Mouse (Mus musculus) midbrain, embryonic 13.5 days (tissue): Measurements from ENCODE around the gene Slco1a4. TPM values are rescaled to one million over a fixed set of nuclear protein-coding genes. Genes with fewer than 3 reads are reported as not detected.
"Not testable (repeated sequence)": the region's sequence is repeated elsewhere in the genome, so short reads cannot be mapped to it uniquely, and the experiment has no call there.

ENCODE experiments used
- ATAC-seq: fragments of 200-750 bp; cut with Nextera tagmentation; 2 replicates; pipeline ENCODE4 v1.8.0; 2017; ENCODE audit warnings: mild to moderate bottlenecking, moderate TSS enrichment, moderate library complexity
- H3K27ac ChIP-seq: fragments of 300-500 bp; sonication (generic); 2 replicates; pipeline ENCODE4 v1.5.1; 2015; ENCODE audit warnings: inconsistent platforms, mild to moderate bottlenecking, moderate library complexity
- H3K27me3 ChIP-seq: fragments of 300-500 bp; sonication (generic); 2 replicates; pipeline ENCODE4 v1.6.1; 2015; ENCODE audit warnings: mild to moderate bottlenecking, inconsistent platforms
- H3K36me3 ChIP-seq: fragments of 300-500 bp; sonication (generic); 2 replicates; pipeline ENCODE4 v1.6.1; 2015; ENCODE audit warnings: mild to moderate bottlenecking, inconsistent platforms
- H3K4me1 ChIP-seq: fragments of 300-500 bp; sonication (generic); replicated peaks from 2 replicates; pipeline ENCODE4 v1.6.1; 2015; ENCODE audit warnings: inconsistent platforms
- H3K4me2 ChIP-seq: fragments of 300-500 bp; sonication (generic); replicated peaks from 2 replicates; pipeline ENCODE4 v1.6.1; 2015; ENCODE audit warnings: moderate library complexity, mild to moderate bottlenecking, inconsistent platforms
- H3K4me3 ChIP-seq: fragments of 300-500 bp; sonication (generic); replicated peaks from 2 replicates; pipeline ENCODE4 v1.5.1; 2015; ENCODE audit warnings: mild to moderate bottlenecking, inconsistent platforms
- H3K9ac ChIP-seq: fragments of 300-500 bp; sonication (generic); replicated peaks from 2 replicates; pipeline ENCODE4 v1.6.1; 2015; ENCODE audit warnings: mild to moderate bottlenecking, inconsistent platforms
- H3K9me3 ChIP-seq: fragments of 300-500 bp; sonication (generic); 2 replicates; pipeline ENCODE4 v1.6.1; 2016; ENCODE audit warnings: mild to moderate bottlenecking, inconsistent platforms
- WGBS: fragments of 180-500 bp; shearing (Covaris S2); methylation state at CpG from one replicate; pipeline ENCODE4 v1.1.7; 2015; 5-methylcytosine and 5-hydroxymethylcytosine counted together
- polyA plus RNA-seq: library from polyadenylated mRNA; unstranded; fragments of >200 nt; fragmentation: Nextera tagmentation; extraction: Ambion mirVana; gene quantifications from 2 replicates; pipeline ENCODE4 v1.2.1, GENCODE M21; 2015

The Slco1a4 gene
- polyA plus RNA-seq = 0.59 and 1.0 TPM in 2 replicates

- WGBS = 84% methylated on average over 2 of the region's 2 CpGs
- Histone ChIP-seq H3K27ac (no peak within 1 kb of the TSS), H3K9ac (no peak within 1 kb of the TSS), H3K27me3 (no peaks in the 10 kb centered on the region), H3K4me3 (no peak within 1 kb of the TSS), H3K9me3 (no peaks in the 10 kb centered on the region), H3K4me2 (no peak within 1 kb of the TSS), H3K36me3 (no peaks in the 10 kb centered on the region), H3K4me1 (0 out of 2 replicates have a peak, but pooled peaks cover 2% of the 10 kb centered on the region)
- ATAC-seq = no peak
Observed at GRCm38 (mm10) chr6:141856085-141856484, at the start of gene Slco1a4. Gene Slco1a4, minus strand, starts transcription at chr6:141856199.

DNA sequence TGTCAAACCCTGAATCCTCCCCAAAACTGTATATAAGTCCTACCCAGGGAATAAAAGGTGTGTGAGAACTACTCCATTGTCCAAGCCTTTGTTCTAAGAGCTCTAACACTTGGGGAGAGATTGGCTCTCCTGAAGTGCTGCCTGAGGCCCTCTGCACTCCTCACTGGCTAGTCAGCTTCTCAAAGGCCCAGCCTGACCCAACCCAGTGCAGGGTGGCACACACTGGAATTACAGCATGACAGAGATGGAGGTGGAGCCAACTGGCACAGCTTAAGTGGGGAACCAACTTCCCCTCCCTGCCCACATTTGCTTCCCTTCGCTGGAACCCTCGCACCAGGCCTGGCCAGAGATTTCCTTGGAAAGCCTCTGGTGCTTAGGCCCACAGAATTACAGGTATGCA, 42.2 kb upstream of the Slco1a4 start:
- Histone ChIP-seq H3K4me1 (no peaks in the 10 kb centered on the region), H3K27me3 (no peaks in the 10 kb centered on the region), H3K9ac (no peak overlapping the region), H3K4me2 (no peak overlapping the region), H3K4me3 (no peak overlapping the region), H3K27ac (no peak overlapping the region), H3K9me3 (no peaks in the 10 kb centered on the region), H3K36me3 (no peaks in the 10 kb centered on the region)
- WGBS = 74% methylated on average over 2 of the region's 2 CpGs
- 0 out of 2 replicates have a peak, but pooled peaks have one; percentile 55 for ATAC-seq

DNA sequence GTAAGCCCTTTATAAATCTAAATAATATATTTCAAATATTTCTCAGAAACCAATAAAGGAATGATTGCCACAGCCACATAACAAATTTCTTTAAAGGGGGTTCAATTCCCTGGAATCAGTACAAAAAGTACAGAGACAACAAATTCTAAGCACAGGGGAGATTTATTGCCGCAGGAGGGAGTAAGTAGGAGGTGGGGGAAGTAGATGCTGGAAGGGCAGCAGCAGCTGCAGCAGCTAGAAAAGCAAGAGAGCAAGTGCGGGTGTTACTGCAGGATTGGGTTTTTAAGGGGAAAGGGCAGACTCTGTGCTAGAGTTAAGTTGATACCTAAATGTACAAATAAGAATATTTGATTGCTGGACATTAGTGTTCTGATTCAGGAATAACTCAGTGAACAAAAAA, 33.7 kb upstream of the Slco1a4 start:
- Histone ChIP-seq H3K27me3 (no peaks in the 10 kb centered on the region), H3K4me2 (no peak overlapping the region), H3K9ac (no peak overlapping the region), H3K4me3 (no peak overlapping the region), H3K27ac (no peak overlapping the region), H3K36me3 (no peaks in the 10 kb centered on the region), H3K9me3 (no peaks in the 10 kb centered on the region), H3K4me1 (no peaks in the 10 kb centered on the region)
- WGBS = 70% methylated on average over 2 of the region's 2 CpGs
- no peak for ATAC-seq

GRCm38 (mm10) chr6:141888248-141888647, 32.2 kb upstream of the Slco1a4 start:
- Histone ChIP-seq H3K4me3 (no peak overlapping the region), H3K4me1 (no peaks in the 10 kb centered on the region), H3K9ac (no peak overlapping the region), H3K27ac (no peak overlapping the region), H3K27me3 (no peaks in the 10 kb centered on the region), H3K36me3 (no peaks in the 10 kb centered on the region), H3K9me3 (no peaks in the 10 kb centered on the region), H3K4me2 (no peak overlapping the region)
- 63% methylated on average over 2 of the region's 2 CpGs for WGBS
- no peak for ATAC-seq

GRCm38 (mm10) chr6:141882581-141882980, 26.6 kb upstream of the Slco1a4 start:
- ATAC-seq = no peak
- H3K4me3 ChIP-seq = no peak overlapping the region
- no peak overlapping the region for H3K9ac ChIP-seq
- no peak overlapping the region for H3K27ac ChIP-seq
- H3K4me1 ChIP-seq = no peaks in the 10 kb centered on the region
- whole genome bisulfite sequencing = 48% methylated on average over 1 of the region's 1 CpGs
- H3K4me2 ChIP-seq = no peak overlapping the region
- no peaks in the 10 kb centered on the region for H3K27me3 ChIP-seq
- no peaks in the 10 kb centered on the region for H3K36me3 ChIP-seq
- no peaks in the 10 kb centered on the region for H3K9me3 ChIP-seq

GRCm38 (mm10) chr6:141875742-141876141, 19.7 kb upstream of the Slco1a4 start:
- H3K9me3 ChIP-seq, H3K27ac ChIP-seq: not testable (repeated sequence)
- WGBS = 70% methylated on average over 4 of the region's 4 CpGs

GRCm38 (mm10) chr6:141871711-141872110, 15.7 kb upstream of the Slco1a4 start:
- Histone ChIP-seq H3K4me1 (no peaks in the 10 kb centered on the region), H3K4me2 (no peak overlapping the region), H3K9me3 (no peaks in the 10 kb centered on the region), H3K27me3 (no peaks in the 10 kb centered on the region), H3K36me3 (no peaks in the 10 kb centered on the region), H3K9ac (no peak overlapping the region), H3K27ac (no peak overlapping the region), H3K4me3 (no peak overlapping the region)
- 85% methylated on average over 2 of the region's 2 CpGs for WGBS
- ATAC-seq = no peak

More at GRCm38 (mm10) chr6:141875742-141876141, 19.7 kb upstream of the Slco1a4 start:
- not testable (repeated sequence) for H3K4me3 ChIP-seq, H3K4me2 ChIP-seq, H3K36me3 ChIP-seq, H3K27me3 ChIP-seq, H3K4me1 ChIP-seq, H3K9ac ChIP-seq, ATAC-seq

GRCm38 (mm10) chr6:141868735-141869134, 12.7 kb upstream of the Slco1a4 start:
- WGBS = 87% methylated on average over 5 of the region's 5 CpGs
- H3K4me2 ChIP-seq = no peak overlapping the region
- H3K9ac ChIP-seq = no peak overlapping the region
- H3K27me3 ChIP-seq = no peaks in the 10 kb centered on the region
- H3K36me3 ChIP-seq = no peaks in the 10 kb centered on the region
- no peak overlapping the region for H3K4me3 ChIP-seq
- no peaks in the 10 kb centered on the region for H3K4me1 ChIP-seq
- ATAC-seq = no peak
- no peaks in the 10 kb centered on the region for H3K9me3 ChIP-seq
- no peak overlapping the region for H3K27ac ChIP-seq

DNA sequence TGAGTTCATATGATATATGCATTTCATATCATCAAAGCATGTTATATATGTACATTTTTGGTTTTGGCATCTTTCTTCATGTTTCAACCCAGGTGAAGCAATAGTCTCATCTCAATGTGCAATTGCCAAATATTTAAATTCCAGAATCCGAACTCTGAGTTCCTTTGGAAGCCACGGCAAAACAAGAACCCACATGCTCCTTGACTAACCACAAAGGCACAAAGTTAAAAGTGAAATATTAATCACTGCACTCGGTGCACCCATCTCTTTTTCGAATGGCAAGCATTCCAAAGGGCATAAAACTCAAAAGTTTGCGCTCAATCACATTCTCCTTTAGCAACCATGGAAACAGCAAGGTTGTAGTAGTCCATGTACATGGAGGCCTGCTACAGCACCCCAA, 10.0 kb upstream of the Slco1a4 start:
- Histone ChIP-seq H3K27me3 (no peaks in the 10 kb centered on the region), H3K36me3 (no peaks in the 10 kb centered on the region), H3K9me3 (no peaks in the 10 kb centered on the region), H3K27ac (no peak overlapping the region), H3K4me2 (no peak overlapping the region), H3K9ac (no peak overlapping the region), H3K4me3 (no peak overlapping the region), H3K4me1 (no peaks in the 10 kb centered on the region)
- WGBS = 85% methylated on average over 5 of the region's 5 CpGs
- ATAC-seq = no peak

DNA sequence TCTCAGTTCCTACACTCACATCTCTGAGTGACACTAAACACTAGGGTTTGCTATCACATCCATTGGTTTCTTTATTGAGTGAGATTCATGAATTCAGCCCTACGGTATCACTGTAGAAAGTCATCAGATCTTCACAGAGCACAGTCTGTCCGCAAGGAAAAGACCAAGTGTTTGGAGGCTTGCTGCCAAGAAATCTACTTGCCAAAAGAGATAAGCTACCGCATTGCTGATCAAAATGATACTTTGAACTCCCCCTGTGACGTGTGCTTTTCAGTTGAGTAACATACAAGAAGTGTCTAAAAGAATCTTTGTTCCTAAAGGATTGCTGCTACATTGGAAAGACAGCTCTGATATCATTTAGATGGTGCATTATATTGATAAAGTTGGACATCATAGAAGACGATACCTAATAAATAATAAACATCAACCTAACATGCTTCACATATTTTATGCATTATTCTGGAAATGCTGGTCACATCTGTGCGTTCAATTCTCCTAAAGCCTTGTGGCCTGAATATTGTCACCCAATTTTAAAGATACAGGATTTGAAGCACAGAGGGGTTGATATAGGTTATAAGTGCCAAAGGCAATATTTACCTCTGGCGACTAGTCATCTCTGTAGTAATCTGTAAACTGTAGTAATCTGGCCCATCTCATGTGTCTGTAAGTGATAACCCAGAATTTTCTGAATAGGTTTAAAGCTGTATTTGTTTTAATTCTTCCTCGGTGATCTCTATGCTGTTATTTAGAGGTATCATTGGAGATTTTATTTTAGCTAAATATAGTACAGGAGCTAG, 1.9 kb upstream of the Slco1a4 start:
- no peaks in the 10 kb centered on the region for H3K36me3 ChIP-seq
- no peaks in the 10 kb centered on the region for H3K27me3 ChIP-seq
- no peaks in the 10 kb centered on the region for H3K9me3 ChIP-seq
- no peak overlapping the region for H3K9ac ChIP-seq
- no peak for ATAC-seq
- H3K27ac ChIP-seq = no peak overlapping the region
- 0 out of 2 replicates have a peak, but pooled peaks cover 2% of the 10 kb centered on the region for H3K4me1 ChIP-seq
- no peak overlapping the region for H3K4me2 ChIP-seq
- WGBS = 87% methylated on average over 8 of the region's 8 CpGs
- no peak overlapping the region for H3K4me3 ChIP-seq

DNA sequence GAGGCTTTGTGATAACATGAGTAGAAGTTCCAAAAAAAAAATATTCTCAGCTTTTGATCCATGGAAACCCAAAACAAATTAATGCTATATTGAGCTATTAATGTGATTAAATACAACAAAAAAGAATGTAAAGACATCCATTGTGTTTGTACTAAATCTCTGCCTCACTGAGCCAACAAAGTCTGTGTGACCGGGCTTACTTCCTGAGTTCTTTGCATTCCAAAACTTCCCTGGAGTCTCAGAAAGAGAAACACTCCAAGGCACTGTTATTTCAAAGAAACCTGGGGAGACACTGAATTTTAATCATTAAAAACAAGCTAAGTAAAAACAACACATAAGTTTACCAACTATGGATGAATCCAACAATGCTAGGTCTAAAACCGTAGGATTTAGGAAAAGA, 2.4 kb downstream of the Slco1a4 start:
- H3K9ac ChIP-seq = no peak overlapping the region
- H3K4me3 ChIP-seq = no peak overlapping the region
- H3K27ac ChIP-seq = no peak overlapping the region
- H3K27me3 ChIP-seq = no peaks in the 10 kb centered on the region
- no peak for ATAC-seq
- H3K4me1 ChIP-seq = 0 out of 2 replicates have a peak, but pooled peaks cover 2% of the 10 kb centered on the region
- WGBS = 38% methylated on average over 2 of the region's 2 CpGs
- H3K9me3 ChIP-seq = no peaks in the 10 kb centered on the region
- no peaks in the 10 kb centered on the region for H3K36me3 ChIP-seq
- H3K4me2 ChIP-seq = no peak overlapping the region

DNA sequence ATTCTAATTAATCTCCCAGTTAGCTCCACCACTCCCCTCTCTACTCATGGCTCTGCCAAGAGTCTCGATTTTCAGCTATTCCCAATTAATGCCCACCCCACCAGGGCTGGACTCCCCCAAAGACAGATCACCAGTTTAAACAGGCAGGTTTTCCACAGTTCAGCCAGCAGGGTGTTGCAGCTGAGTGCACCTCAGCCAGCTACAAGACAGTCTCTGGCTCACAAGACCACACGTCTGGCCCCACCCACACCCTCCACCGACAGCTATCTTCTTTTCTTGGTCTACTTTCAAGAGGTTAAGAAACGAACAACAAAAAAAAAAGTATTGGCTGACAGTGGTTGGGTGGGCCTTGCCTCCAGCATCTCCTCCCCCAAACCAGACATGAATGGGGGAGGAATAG, 6.9 kb downstream of the Slco1a4 start:
- WGBS = 13% methylated on average over 4 of the region's 4 CpGs
- H3K4me1 ChIP-seq = no peaks in the 10 kb centered on the region
- no peak overlapping the region for H3K4me2 ChIP-seq
- no peak for ATAC-seq
- H3K36me3 ChIP-seq = no peaks in the 10 kb centered on the region
- H3K27ac ChIP-seq = no peak overlapping the region
- no peak overlapping the region for H3K4me3 ChIP-seq
- no peaks in the 10 kb centered on the region for H3K27me3 ChIP-seq
- no peaks in the 10 kb centered on the region for H3K9me3 ChIP-seq
- no peak overlapping the region for H3K9ac ChIP-seq

DNA sequence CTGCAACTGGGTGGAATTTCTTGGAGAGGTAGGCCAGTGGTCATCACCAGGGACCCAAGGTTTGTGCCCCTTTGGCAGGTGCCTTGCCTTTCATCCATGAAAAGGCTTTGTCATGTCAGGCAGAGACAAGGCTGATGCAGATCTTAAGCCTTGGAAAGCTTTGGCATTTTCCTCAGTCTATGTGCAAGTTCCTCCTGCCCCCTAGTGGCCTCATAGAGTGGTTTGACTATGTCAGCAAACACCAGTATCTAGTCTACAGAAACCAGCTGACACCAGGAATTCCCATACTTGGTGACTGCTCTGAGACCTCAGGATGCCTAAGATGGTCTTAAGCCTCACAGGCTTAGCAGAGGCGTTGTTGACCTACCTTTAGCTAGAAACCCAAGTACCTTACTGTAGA, 58.2 kb downstream of the Slco1a4 start:
- ATAC-seq = peak; percentile 55; the same call in 1 of the 2 replicates
- no peak overlapping the region for H3K4me2 ChIP-seq
- H3K27me3 ChIP-seq = no peaks in the 10 kb centered on the region
- no peak overlapping the region for H3K27ac ChIP-seq
- no peaks in the 10 kb centered on the region for H3K36me3 ChIP-seq
- WGBS = 19% methylated on average over 1 of the region's 1 CpGs
- no peaks in the 10 kb centered on the region for H3K4me1 ChIP-seq
- no peak overlapping the region for H3K9ac ChIP-seq
- no peak overlapping the region for H3K4me3 ChIP-seq
- H3K9me3 ChIP-seq = no peaks in the 10 kb centered on the region
